Mouse (Mus musculus): Measurements from ENCODE around the gene Jdp2. TPM values are rescaled to one million over a fixed set of nuclear protein-coding genes. Genes with fewer than 3 reads are reported as not detected.

Gene Jdp2
- polyA plus RNA-seq, 1 experiment from 2014 or later, result 1.3 TPM

- Histone ChIP-seq H3K9me3 (no peaks in the 10 kb centered on the region), H3K4me3 (no peak overlapping the region), H3K9ac (no peak overlapping the region), H3K27me3 (no peaks in the 10 kb centered on the region), H3K27ac (no peak overlapping the region), H3K36me3 (no peaks in the 10 kb centered on the region), H3K4me1 (0 out of 2 replicates have a peak, but pooled peaks cover 4% of the 10 kb centered on the region), H3K4me2 (replicated peaks) (no peak overlapping the region)
- 82% methylated on average over 4 of the region's 4 CpGs for WGBS
- ATAC-seq (ENCODE audit: insufficient number of reproducible peaks, insufficient read depth, low FRiP score, low TSS enrichment), result no peak
Observed at GRCm38 (mm10) chr12:85575496-85575840, 23.4 kb upstream of the Jdp2 start.

GRCm38 (mm10) chr12:85581261-85582066 is 17.4 kb upstream of the Jdp2 start:
- no peak for ATAC-seq (ENCODE audit: insufficient number of reproducible peaks, insufficient read depth, low FRiP score, low TSS enrichment)
- Histone ChIP-seq H3K4me1 (peaks cover 9% of the 10 kb centered on the region), H3K4me3 (no peak overlapping the region), H3K9me3 (no peaks in the 10 kb centered on the region), H3K27me3 (no peaks in the 10 kb centered on the region), H3K36me3 (no peaks in the 10 kb centered on the region), H3K27ac (no peak overlapping the region), H3K9ac (no peak overlapping the region), H3K4me2 (replicated peaks) (no peak overlapping the region)
- WGBS, result 42% methylated on average over 15 of the region's 15 CpGs

GRCm38 (mm10) chr12:85582067-85582316 is 16.8 kb upstream of the Jdp2 start:
- Histone ChIP-seq H3K27ac (no peak overlapping the region), H3K9me3 (no peaks in the 10 kb centered on the region), H3K36me3 (no peaks in the 10 kb centered on the region), H3K27me3 (no peaks in the 10 kb centered on the region), H3K4me2 (replicated peaks) (no peak overlapping the region), H3K4me1 (peaks cover 7% of the 10 kb centered on the region), H3K4me3 (no peak overlapping the region), H3K9ac (no peak overlapping the region)
- 87% methylated on average over 5 of the region's 5 CpGs for WGBS
- ATAC-seq (ENCODE audit: insufficient number of reproducible peaks, insufficient read depth, low FRiP score, low TSS enrichment), result no peak

- Histone ChIP-seq H3K9ac (no peak overlapping the region), H3K4me3 (no peak overlapping the region), H3K4me1 (peaks cover 11% of the 10 kb centered on the region), H3K9me3 (no peaks in the 10 kb centered on the region), H3K27ac (no peak overlapping the region), H3K4me2 (replicated peaks) (no peak overlapping the region), H3K27me3 (no peaks in the 10 kb centered on the region), H3K36me3 (no peaks in the 10 kb centered on the region)
- ATAC-seq (ENCODE audit: insufficient number of reproducible peaks, insufficient read depth, low FRiP score, low TSS enrichment), result no peak
- WGBS, result 58% methylated on average over 11 of the region's 11 CpGs
Observed at GRCm38 (mm10) chr12:85585761-85586258, 13.0 kb upstream of the Jdp2 start.

DNA sequence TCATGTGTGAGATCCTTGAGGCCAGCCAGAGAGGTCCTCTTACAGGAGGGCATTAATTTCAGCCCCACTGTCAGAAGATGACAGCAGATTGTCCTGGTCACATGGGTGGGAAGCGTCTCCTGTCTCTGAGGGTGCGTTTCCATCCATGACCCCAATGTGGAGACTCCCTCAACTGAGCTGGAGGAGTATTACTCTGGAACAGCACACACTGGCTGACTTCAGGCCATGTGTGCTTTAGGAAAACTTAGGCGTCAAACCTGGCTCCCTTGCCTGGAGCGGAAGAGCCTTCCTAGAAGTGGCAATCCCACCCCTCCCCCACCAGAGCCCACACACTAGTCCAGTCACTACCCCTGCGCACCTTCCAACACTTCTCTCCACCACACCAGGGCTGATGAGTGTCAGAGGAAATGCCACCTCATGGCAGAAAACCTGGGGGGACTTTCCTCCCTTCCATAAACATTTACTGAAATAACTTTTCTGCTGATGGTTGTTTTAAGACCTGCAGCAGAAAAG is 8.9 kb upstream of the Jdp2 start:
- Histone ChIP-seq H3K4me2 (replicated peaks) (no peak overlapping the region), H3K4me3 (no peak overlapping the region), H3K36me3 (no peaks in the 10 kb centered on the region), H3K4me1 (peaks cover 3% of the 10 kb centered on the region; the same call in 1 of the 2 replicates), H3K27ac (no peak overlapping the region), H3K9me3 (no peaks in the 10 kb centered on the region), H3K9ac (no peak overlapping the region), H3K27me3 (no peaks in the 10 kb centered on the region)
- 57% methylated on average over 5 of the region's 5 CpGs for WGBS
- no peak for ATAC-seq (ENCODE audit: insufficient number of reproducible peaks, insufficient read depth, low FRiP score, low TSS enrichment)

- 79% methylated on average over 9 of the region's 9 CpGs for WGBS
- ATAC-seq (ENCODE audit: insufficient number of reproducible peaks, insufficient read depth, low FRiP score, low TSS enrichment), result no peak
- H3K27me3 ChIP-seq, result 0 out of 2 replicates have a peak, but pooled peaks cover 2% of the 10 kb centered on the region
- H3K9me3 ChIP-seq, result no peaks in the 10 kb centered on the region
- H3K4me2 ChIP-seq (replicated peaks), result no peak overlapping the region
- peaks cover 3% of the 10 kb centered on the region; the same call in 1 of the 2 replicates for H3K4me1 ChIP-seq
- no peak overlapping the region for H3K27ac ChIP-seq
- no peak overlapping the region for H3K9ac ChIP-seq
- H3K4me3 ChIP-seq, result no peak overlapping the region
- no peaks in the 10 kb centered on the region for H3K36me3 ChIP-seq
Observed at GRCm38 (mm10) chr12:85592943-85593342, 5.9 kb upstream of the Jdp2 start.

GRCm38 (mm10) chr12:85594390-85594789 is 4.4 kb upstream of the Jdp2 start:
- Histone ChIP-seq H3K9me3 (no peaks in the 10 kb centered on the region), H3K36me3 (no peaks in the 10 kb centered on the region), H3K27me3 (0 out of 2 replicates have a peak, but pooled peaks cover 5% of the 10 kb centered on the region), H3K4me3 (no peak overlapping the region), H3K4me2 (replicated peaks) (no peak overlapping the region), H3K9ac (no peak overlapping the region), H3K27ac (no peak overlapping the region), H3K4me1 (peaks cover 9% of the 10 kb centered on the region; the same call in 1 of the 2 replicates)
- ATAC-seq (ENCODE audit: insufficient number of reproducible peaks, insufficient read depth, low FRiP score, low TSS enrichment), result no peak
- WGBS, result 93% methylated on average over 2 of the region's 2 CpGs

DNA sequence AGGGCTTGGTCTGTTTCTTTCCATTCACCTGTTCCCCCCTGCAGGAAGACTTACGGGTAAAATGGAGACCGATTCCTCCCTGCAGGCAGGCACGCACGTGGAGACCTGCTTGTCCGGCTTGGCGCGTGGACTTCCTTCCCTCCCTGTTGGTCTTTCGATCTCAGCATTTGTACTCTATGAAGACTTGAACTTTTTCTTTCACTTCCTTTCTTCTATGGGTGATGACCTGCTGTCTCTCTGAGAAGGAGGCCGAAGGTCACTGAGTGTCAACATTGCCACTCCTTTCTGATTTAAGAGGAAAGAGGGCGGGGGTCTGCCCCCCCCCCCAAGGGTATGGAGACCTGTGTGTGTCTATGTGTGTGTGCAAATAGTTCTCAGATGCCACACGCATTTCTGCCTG is 774 bp upstream of the Jdp2 start:
- Histone ChIP-seq H3K27me3 (peaks cover 23% of the 10 kb centered on the region; the same call in 1 of the 2 replicates), H3K4me3 (peak overlapping the region; percentile 81; the same call in 1 of the 2 replicates), H3K9me3 (no peaks in the 10 kb centered on the region), H3K36me3 (no peaks in the 10 kb centered on the region), H3K4me2 (replicated peaks) (peak overlapping the region; percentile 92), H3K9ac (peak overlapping the region; percentile 81; the same call in 1 of the 2 replicates), H3K27ac (no peak overlapping the region), H3K4me1 (peaks cover 24% of the 10 kb centered on the region)
- no peak for ATAC-seq (ENCODE audit: insufficient number of reproducible peaks, insufficient read depth, low FRiP score, low TSS enrichment)
- 53% methylated on average over 11 of the region's 11 CpGs for WGBS

- ATAC-seq (ENCODE audit: insufficient number of reproducible peaks, insufficient read depth, low FRiP score, low TSS enrichment), result peak; percentile 58
- no peaks in the 10 kb centered on the region for H3K36me3 ChIP-seq
- H3K4me2 ChIP-seq (replicated peaks), result peak overlapping the region; percentile 92
- peak overlapping the region; percentile 81 for H3K9ac ChIP-seq
- H3K27me3 ChIP-seq, result peaks cover 23% of the 10 kb centered on the region; the same call in 1 of the 2 replicates
- peak overlapping the region; percentile 55; the same call in 1 of the 2 replicates for H3K27ac ChIP-seq
- H3K4me1 ChIP-seq, result peaks cover 30% of the 10 kb centered on the region
- no peaks in the 10 kb centered on the region for H3K9me3 ChIP-seq
- 0% methylated on average over 22 of the region's 49 CpGs for WGBS
- H3K4me3 ChIP-seq, result peak overlapping the region; percentile 81
Observed at GRCm38 (mm10) chr12:85599478-85600152, 788 bp downstream of the Jdp2 start.

GRCm38 (mm10) chr12:85600637-85601036 is 1.8 kb downstream of the Jdp2 start:
- Histone ChIP-seq H3K9me3 (no peaks in the 10 kb centered on the region), H3K4me3 (0 out of 2 replicates have a peak overlapping the region, but pooled peaks have one; percentile 81), H3K27ac (no peak overlapping the region), H3K4me2 (replicated peaks) (peak overlapping the region; percentile 92), H3K27me3 (peaks cover 23% of the 10 kb centered on the region; the same call in 1 of the 2 replicates), H3K4me1 (peaks cover 34% of the 10 kb centered on the region), H3K9ac (no peak overlapping the region), H3K36me3 (no peaks in the 10 kb centered on the region)
- no peak for ATAC-seq (ENCODE audit: insufficient number of reproducible peaks, insufficient read depth, low FRiP score, low TSS enrichment)
- WGBS, result 32% methylated on average over 7 of the region's 7 CpGs

GRCm38 (mm10) chr12:85601531-85601930 is 2.7 kb downstream of the Jdp2 start:
- Histone ChIP-seq H3K9ac (no peak overlapping the region), H3K9me3 (no peaks in the 10 kb centered on the region), H3K36me3 (no peaks in the 10 kb centered on the region), H3K4me1 (peaks cover 34% of the 10 kb centered on the region), H3K4me3 (no peak overlapping the region), H3K27me3 (peaks cover 23% of the 10 kb centered on the region; the same call in 1 of the 2 replicates), H3K4me2 (replicated peaks) (no peak overlapping the region), H3K27ac (no peak overlapping the region)
- no peak for ATAC-seq (ENCODE audit: insufficient number of reproducible peaks, insufficient read depth, low FRiP score, low TSS enrichment)
- 75% methylated on average over 6 of the region's 6 CpGs for WGBS
